Mouse (Mus musculus) heart, embryonic 12.5 days (tissue): ENCODE data around the gene Mrps9. TPM values are rescaled to one million over a fixed set of nuclear protein-coding genes. Genes with fewer than 3 reads are reported as not detected.
"Not testable (repeated sequence)": the region's sequence is repeated elsewhere in the genome, so short reads cannot be mapped to it uniquely, and the experiment has no call there.

Source experiments
- ATAC-seq: fragments of 200-750 bp; cut with Nextera tagmentation; 2 replicates; pipeline ENCODE4 v1.8.0; 2017; ENCODE audit warnings: moderate TSS enrichment, moderate library complexity; ENCODE audit not compliant: insufficient number of reproducible peaks, low FRiP score
- H3K27ac ChIP-seq: fragments of 300-500 bp; sonication (generic); 2 replicates; pipeline ENCODE4 v1.5.1; 2016; ENCODE audit warnings: mild to moderate bottlenecking, moderate library complexity; ENCODE audit not compliant: poor library complexity, severe bottlenecking
- H3K27me3 ChIP-seq: fragments of 300-500 bp; sonication (generic); replicated peaks from 2 replicates; pipeline ENCODE4 v1.6.1; 2016; ENCODE audit warnings: mild to moderate bottlenecking, moderate library complexity
- H3K36me3 ChIP-seq: fragments of 300-500 bp; sonication (generic); 2 replicates; pipeline ENCODE4 v1.6.1; 2016; ENCODE audit warnings: mild to moderate bottlenecking, moderate library complexity
- H3K4me1 ChIP-seq: fragments of 300-500 bp; sonication (generic); replicated peaks from 2 replicates; pipeline ENCODE4 v1.6.1; 2016; ENCODE audit warnings: mild to moderate bottlenecking
- H3K4me2 ChIP-seq: fragments of 300-500 bp; sonication (generic); 2 replicates; pipeline ENCODE4 v1.6.1; 2016; ENCODE audit warnings: mild to moderate bottlenecking, moderate library complexity
- H3K4me3 ChIP-seq: fragments of 300-500 bp; sonication (generic); 2 replicates; pipeline ENCODE4 v1.5.1; 2016; ENCODE audit warnings: mild to moderate bottlenecking
- H3K9ac ChIP-seq: fragments of 300-500 bp; sonication (generic); 2 replicates; pipeline ENCODE4 v1.6.1; 2016; ENCODE audit warnings: mild to moderate bottlenecking, moderate library complexity
- H3K9me3 ChIP-seq: fragments of 300-500 bp; sonication (generic); replicated peaks from 2 replicates; pipeline ENCODE4 v1.6.1; 2016; ENCODE audit warnings: mild to moderate bottlenecking, moderate library complexity
- WGBS: fragments of 180-500 bp; shearing (Covaris S2); methylation state at CpG from one replicate; pipeline ENCODE4 v1.1.7; 2016; 5-methylcytosine and 5-hydroxymethylcytosine counted together
- polyA plus RNA-seq: library from polyadenylated mRNA; unstranded; fragments of >200 nt; fragmentation: Nextera tagmentation; extraction: Ambion mirVana; gene quantifications from 2 replicates; pipeline ENCODE4 v1.2.1, GENCODE M21; 2016

Mrps9 gene
- polyA plus RNA-seq, 1 experiment from 2014 or later: 57.7 TPM

DNA sequence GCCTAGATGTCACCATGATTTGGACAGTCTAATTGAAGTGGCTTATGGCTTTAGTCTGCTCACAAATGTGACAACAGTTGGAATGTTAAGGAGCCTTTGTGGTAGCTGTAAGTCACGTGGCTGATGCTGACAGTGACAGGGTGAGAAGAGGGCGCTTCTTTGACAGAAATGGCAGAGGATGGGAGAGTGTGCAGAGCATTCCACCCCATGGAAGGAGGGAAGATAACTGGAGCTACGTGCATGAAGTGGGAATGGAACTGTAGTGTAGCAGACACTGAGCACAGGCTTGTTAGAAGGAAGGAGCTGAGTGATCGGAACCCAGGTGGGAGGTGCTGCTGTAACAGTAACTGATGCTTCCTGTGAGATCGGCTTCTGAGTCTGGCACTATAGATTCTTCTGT lies 24.2 kb downstream of the Mrps9 start:
- 47% methylated on average over 5 of the region's 5 CpGs for WGBS
- Histone ChIP-seq H3K4me3 (no peak overlapping the region), H3K4me1 (peaks cover 13% of the 10 kb centered on the region), H3K27ac (peak overlapping the region; percentile 54), H3K27me3 (no peaks in the 10 kb centered on the region), H3K4me2 (no peak overlapping the region), H3K9ac (no peak overlapping the region), H3K36me3 (peaks cover 5% of the 10 kb centered on the region; the same call in 1 of the 2 replicates), H3K9me3 (no peaks in the 10 kb centered on the region)
- ATAC-seq: 0 out of 2 replicates have a peak, but pooled peaks have one; percentile 18

- Histone ChIP-seq H3K4me1 (peaks cover 13% of the 10 kb centered on the region), H3K27me3 (no peaks in the 10 kb centered on the region), H3K4me3 (no peak overlapping the region), H3K9ac (no peak overlapping the region), H3K9me3 (no peaks in the 10 kb centered on the region), H3K27ac (no peak overlapping the region), H3K4me2 (no peak overlapping the region), H3K36me3 (peaks cover 5% of the 10 kb centered on the region; the same call in 1 of the 2 replicates)
- 84% methylated on average over 4 of the region's 4 CpGs for WGBS
- no peak for ATAC-seq
These were observed 25.5 kb downstream of the Mrps9 start for GRCm38 (mm10) chr1:42876463-42877093.

- no peak overlapping the region for H3K9ac ChIP-seq
- H3K36me3 ChIP-seq: peaks cover 5% of the 10 kb centered on the region; the same call in 1 of the 2 replicates
- no peak overlapping the region for H3K4me3 ChIP-seq
- H3K9me3 ChIP-seq: no peaks in the 10 kb centered on the region
- H3K4me1 ChIP-seq: peaks cover 13% of the 10 kb centered on the region
- ATAC-seq: no peak
- WGBS: 83% methylated on average over 10 of the region's 10 CpGs
- no peaks in the 10 kb centered on the region for H3K27me3 ChIP-seq
- no peak overlapping the region for H3K27ac ChIP-seq
- no peak overlapping the region for H3K4me2 ChIP-seq
These were observed 26.2 kb downstream of the Mrps9 start for GRCm38 (mm10) chr1:42877264-42877663.

- ATAC-seq: no peak
- Histone ChIP-seq H3K36me3 (peaks cover 5% of the 10 kb centered on the region; the same call in 1 of the 2 replicates), H3K4me2 (no peak overlapping the region)
These were observed 27.8 kb downstream of the Mrps9 start for GRCm38 (mm10) chr1:42878851-42879250.

GRCm38 (mm10) chr1:42882258-42882657 lies 31.2 kb downstream of the Mrps9 start:
- no peak overlapping the region for H3K4me3 ChIP-seq
- no peaks in the 10 kb centered on the region for H3K9me3 ChIP-seq
- no peak for ATAC-seq
- H3K36me3 ChIP-seq: peaks cover 5% of the 10 kb centered on the region; the same call in 1 of the 2 replicates
- H3K9ac ChIP-seq: no peak overlapping the region
- H3K27me3 ChIP-seq: no peaks in the 10 kb centered on the region
- H3K27ac ChIP-seq: no peak overlapping the region
- no peaks in the 10 kb centered on the region for H3K4me1 ChIP-seq
- no peak overlapping the region for H3K4me2 ChIP-seq
- 88% methylated on average over 2 of the region's 2 CpGs for WGBS

More at GRCm38 (mm10) chr1:42878851-42879250, 27.8 kb downstream of the Mrps9 start:
- H3K4me3 ChIP-seq: no peak overlapping the region
- H3K27ac ChIP-seq: no peak overlapping the region
- no peaks in the 10 kb centered on the region for H3K9me3 ChIP-seq
- WGBS: 90% methylated on average over 5 of the region's 5 CpGs
- H3K4me1 ChIP-seq: peaks cover 11% of the 10 kb centered on the region
- H3K9ac ChIP-seq: no peak overlapping the region
- H3K27me3 ChIP-seq: no peaks in the 10 kb centered on the region

DNA sequence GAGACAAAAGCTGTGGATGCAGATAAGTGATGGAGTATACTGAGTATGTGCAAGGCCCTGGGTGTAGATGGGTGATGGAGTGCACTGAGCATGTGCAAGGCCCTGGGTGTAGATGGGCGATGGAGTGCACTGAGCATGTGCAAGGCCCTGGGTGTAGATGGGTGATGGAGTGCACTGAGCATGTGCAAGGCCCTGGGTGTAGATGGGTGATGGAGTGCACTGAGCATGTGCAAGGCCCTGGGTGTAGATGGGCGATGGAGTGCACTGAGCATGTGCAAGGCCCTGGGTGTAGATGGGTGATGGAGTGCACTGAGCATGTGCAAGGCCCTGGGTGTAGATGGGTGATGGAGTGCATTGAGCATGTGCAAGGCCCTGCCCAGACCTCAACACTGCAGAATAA lies 32.4 kb downstream of the Mrps9 start:
- not testable (repeated sequence) for H3K27me3 ChIP-seq, H3K9me3 ChIP-seq, H3K4me2 ChIP-seq, H3K4me3 ChIP-seq, ATAC-seq, H3K4me1 ChIP-seq, H3K27ac ChIP-seq, H3K9ac ChIP-seq
- peaks cover 11% of the 10 kb centered on the region for H3K36me3 ChIP-seq
- 82% methylated on average over 1 of the region's 2 CpGs for WGBS

DNA sequence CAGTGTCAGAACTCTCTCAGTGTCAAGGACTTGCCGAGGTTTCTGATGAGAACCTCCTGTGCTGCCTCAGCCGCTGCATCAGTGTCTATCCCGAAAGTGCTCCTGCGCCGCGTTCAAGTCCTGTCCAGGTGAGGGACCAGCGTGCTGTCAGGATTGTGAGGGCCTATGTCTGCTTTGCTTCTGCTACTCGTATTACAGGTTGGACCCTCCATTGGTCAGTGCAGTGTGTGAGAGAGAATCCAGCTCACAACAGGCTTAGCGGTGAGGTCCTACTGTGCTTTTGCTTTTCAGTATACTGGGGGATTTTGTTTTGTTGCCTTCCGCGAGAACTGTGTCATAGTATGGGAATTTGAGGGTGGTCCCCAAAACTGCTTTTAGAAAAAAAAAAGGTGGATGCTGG lies 36.8 kb downstream of the Mrps9 start:
- Histone ChIP-seq H3K36me3 (peaks cover 21% of the 10 kb centered on the region), H3K9ac (no peak overlapping the region), H3K27ac (no peak overlapping the region), H3K4me1 (peaks cover 17% of the 10 kb centered on the region), H3K9me3 (no peaks in the 10 kb centered on the region), H3K4me3 (no peak overlapping the region), H3K27me3 (no peaks in the 10 kb centered on the region), H3K4me2 (no peak overlapping the region)
- ATAC-seq: no peak
- 88% methylated on average over 11 of the region's 11 CpGs for WGBS

GRCm38 (mm10) chr1:42888541-42889349 lies 37.7 kb downstream of the Mrps9 start:
- H3K4me2 ChIP-seq: no peak overlapping the region
- H3K36me3 ChIP-seq: peaks cover 25% of the 10 kb centered on the region
- H3K9ac ChIP-seq: no peak overlapping the region
- H3K4me3 ChIP-seq: no peak overlapping the region
- H3K4me1 ChIP-seq: peaks cover 17% of the 10 kb centered on the region
- ATAC-seq: no peak
- no peaks in the 10 kb centered on the region for H3K9me3 ChIP-seq
- 62% methylated on average over 22 of the region's 22 CpGs for WGBS
- no peak overlapping the region for H3K27ac ChIP-seq
- no peaks in the 10 kb centered on the region for H3K27me3 ChIP-seq

DNA sequence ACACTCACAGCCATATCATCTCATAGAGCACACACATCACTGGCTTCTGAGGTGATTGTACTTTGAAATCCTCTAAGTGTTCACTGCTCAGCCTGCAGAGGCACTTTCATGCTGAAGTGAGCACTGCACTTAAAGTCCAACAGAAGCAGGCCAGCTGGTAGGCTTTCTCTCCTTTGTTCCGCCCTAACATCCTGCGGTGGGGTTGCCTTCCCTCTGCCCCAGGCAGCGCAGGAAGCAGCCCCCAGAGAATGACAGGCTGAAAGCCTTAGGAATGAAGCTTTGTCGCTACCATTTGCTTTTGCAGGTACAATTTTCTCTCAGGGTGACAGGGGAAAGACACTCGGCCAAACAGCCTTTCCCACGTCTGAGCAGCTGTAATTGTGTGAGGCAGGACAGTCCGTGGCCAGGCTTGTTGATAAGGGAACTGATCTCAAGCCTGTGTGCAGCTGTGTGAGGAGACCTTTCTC lies 38.4 kb downstream of the Mrps9 start:
- H3K4me2 ChIP-seq: no peak overlapping the region
- H3K4me3 ChIP-seq: no peak overlapping the region
- H3K9me3 ChIP-seq: no peaks in the 10 kb centered on the region
- H3K36me3 ChIP-seq: peaks cover 28% of the 10 kb centered on the region
- no peak overlapping the region for H3K27ac ChIP-seq
- ATAC-seq: no peak
- H3K9ac ChIP-seq: 0 out of 2 replicates have a peak overlapping the region, but pooled peaks have one; percentile 3
- H3K27me3 ChIP-seq: no peaks in the 10 kb centered on the region
- 42% methylated on average over 7 of the region's 7 CpGs for WGBS
- peaks cover 17% of the 10 kb centered on the region for H3K4me1 ChIP-seq

DNA sequence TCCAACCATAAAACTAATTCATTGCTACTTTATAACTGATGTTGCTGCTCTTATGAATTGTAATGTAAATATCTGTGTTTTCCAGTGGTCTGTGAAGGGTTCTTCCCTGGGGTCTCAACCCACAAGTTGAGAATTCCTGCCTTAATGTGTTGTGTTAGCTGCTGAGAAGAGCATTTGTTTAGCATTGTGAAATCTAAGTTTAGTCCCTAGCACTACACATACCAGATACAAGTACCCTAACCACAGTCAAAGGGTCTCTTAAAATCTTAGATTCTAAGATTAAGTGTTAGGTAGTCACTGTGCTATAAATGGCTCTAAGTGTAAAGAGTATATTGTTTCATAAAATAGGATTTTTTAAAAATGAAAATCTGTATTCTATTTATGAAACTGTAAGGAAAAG lies 43.7 kb downstream of the Mrps9 start:
- no peak overlapping the region for H3K9ac ChIP-seq
- H3K9me3 ChIP-seq: no peaks in the 10 kb centered on the region
- H3K36me3 ChIP-seq: peaks cover 38% of the 10 kb centered on the region
- H3K27me3 ChIP-seq: no peaks in the 10 kb centered on the region
- peaks cover 3% of the 10 kb centered on the region for H3K4me1 ChIP-seq
- H3K4me2 ChIP-seq: no peak overlapping the region
- no peak for ATAC-seq
- no peak overlapping the region for H3K27ac ChIP-seq
- H3K4me3 ChIP-seq: no peak overlapping the region

DNA sequence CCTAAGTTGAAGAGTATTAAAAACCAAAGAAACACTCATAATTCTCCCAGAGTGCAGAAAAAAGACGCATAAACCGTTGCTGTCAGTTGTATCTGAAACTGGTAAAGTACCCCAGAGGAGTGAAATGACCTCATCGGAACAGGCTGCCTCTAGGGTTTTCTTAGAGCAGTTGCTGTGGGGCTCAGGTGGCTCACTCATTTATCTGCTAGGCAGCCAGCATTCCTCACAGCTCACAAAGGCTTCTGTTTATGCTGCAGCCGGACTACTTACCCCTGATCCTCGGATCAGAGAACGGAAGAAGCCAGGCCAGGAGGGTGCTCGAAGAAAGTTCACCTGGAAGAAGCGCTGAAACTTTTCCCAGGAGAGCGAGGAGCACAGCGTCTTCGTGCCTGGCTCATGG lies 54.1 kb downstream of the Mrps9 start:
- no peak overlapping the region for H3K9ac ChIP-seq
- H3K27me3 ChIP-seq: no peaks in the 10 kb centered on the region
- ATAC-seq: no peak
- no peak overlapping the region for H3K27ac ChIP-seq
- WGBS: 83% methylated on average over 11 of the region's 11 CpGs
- peaks cover 30% of the 10 kb centered on the region for H3K36me3 ChIP-seq
- no peaks in the 10 kb centered on the region for H3K4me1 ChIP-seq
- H3K9me3 ChIP-seq: no peaks in the 10 kb centered on the region
- no peak overlapping the region for H3K4me2 ChIP-seq
- H3K4me3 ChIP-seq: no peak overlapping the region
